Mouse (Mus musculus): Measurements from ENCODE around the gene Vps13a. TPM values are rescaled to one million over a fixed set of nuclear protein-coding genes. Genes with fewer than 3 reads are reported as not detected.
A peak's percentile ranks its signal among the peaks of the same experiment; 100 is the strongest.

The Vps13a gene
- total RNA-seq, 1 experiment from 2014 or later: 109 TPM

DNA sequence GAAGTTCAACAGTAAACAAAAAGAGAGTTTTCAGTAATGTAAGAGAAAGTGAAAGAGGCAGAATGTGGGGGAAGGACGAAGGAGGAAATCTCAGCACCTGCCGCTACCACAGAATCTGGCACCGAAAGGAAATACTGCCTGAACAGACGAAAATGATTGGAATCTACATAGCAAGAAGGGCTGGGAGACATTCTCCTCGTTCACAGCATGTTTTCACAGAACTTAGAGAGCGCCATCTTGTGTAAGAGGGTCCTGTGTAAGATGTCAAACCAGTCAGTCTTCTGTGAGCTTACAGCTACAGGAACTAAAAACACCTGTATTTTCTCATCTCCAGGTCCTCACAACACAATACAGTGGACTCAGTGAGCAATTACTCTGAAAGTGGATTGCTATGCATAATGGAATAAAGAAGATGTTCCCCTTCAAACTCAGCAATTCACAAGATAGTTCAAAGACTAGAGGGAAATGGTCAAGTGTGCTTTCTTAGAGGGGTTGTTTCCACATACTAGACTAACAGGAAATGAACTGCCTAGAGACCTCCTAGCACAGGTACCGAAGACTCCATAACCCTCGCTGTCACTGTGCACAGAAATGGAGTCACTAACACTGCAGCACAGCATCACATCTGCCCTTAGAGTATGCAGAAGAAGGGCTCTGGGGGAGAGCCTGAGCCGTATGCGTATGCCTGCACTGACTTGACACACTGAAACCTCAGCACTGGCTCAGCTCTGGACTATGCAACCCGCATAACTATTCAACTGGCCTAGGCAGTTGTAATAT, 7.3 kb downstream of the Vps13a start:
- ATAC-seq (replicated peaks; ENCODE audit: low read depth, poor library complexity, severe bottlenecking): peak; percentile 39

DNA sequence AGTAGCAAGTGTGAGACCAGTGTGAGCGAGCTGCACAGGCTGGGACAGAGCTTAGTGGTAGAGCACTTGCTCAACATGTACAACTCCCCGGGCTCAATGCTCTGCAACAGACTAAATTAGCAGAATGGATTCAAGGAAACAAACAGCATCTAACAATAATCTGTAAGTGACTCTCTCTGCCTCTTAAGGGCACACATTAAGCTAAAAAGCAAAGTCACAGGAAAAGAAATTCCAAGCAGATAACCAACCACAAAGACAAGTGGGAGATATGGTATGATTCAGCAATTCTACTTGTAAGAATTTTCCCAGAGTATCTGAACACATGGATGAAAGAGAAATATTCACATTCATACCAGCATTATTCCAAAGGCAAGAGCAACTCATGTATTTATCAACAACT, 13.3 kb downstream of the Vps13a start:
- peak; percentile 60 for ATAC-seq (replicated peaks; ENCODE audit: low read depth, poor library complexity, severe bottlenecking)

DNA sequence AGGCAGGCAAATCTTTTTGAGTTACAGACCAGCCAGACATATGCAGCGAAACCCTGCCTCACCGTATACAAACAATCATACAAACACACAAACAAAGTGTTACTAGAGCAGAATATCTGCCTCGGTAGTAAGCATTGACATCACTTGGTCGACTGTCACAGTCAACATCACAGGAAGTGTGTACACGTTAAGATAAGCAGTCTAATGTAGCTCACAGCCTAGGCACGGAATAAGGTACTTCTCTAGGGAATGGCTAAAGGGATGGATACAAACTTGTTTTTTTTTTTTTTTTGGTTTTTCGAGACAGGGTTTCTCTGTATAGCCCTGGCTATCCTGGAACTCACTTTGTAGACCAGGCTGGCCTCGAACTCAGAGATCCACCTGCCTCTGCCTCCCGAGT, 23.3 kb downstream of the Vps13a start:
- ATAC-seq (replicated peaks; ENCODE audit: low read depth, poor library complexity, severe bottlenecking): peak; percentile 88

DNA sequence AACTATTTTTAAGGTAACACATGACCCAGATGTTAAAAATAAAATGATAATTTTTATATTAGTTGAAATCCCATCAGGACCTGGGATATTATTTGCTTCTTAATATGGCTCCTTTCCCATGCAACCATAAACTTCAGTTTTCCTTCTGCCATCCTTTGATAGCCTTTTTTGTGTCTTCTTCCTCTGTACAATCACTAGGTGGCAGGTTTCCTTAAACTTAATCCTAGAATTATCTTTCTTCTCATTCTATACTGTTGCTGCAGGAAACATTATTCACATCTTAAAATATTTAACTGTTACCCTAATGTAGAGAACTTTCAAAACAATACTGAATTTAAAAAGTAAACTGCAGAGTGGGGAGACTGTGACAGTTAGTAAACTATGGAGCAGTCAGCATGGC, 24.9 kb downstream of the Vps13a start:
- ATAC-seq (replicated peaks; ENCODE audit: low read depth, poor library complexity, severe bottlenecking): no peak

DNA sequence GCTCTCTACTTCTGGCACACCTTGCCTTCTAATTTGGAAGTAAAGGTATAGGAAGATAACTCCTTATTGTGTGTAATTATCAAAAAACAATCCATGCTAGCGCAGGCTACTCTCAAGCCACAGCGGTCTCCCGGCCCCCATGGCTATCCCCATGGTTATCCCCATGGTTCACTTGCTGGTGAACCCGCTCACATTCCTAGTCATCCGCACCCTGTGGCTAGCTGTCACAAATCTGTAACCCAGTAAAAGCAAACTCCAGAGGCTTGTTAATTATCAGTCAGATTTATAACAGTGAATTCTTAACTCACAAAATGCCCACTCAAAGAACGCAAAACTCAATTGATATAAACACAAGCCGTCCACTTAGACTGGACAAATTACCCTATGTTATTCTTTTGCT, 25.5 kb downstream of the Vps13a start:
- no peak for ATAC-seq (replicated peaks; ENCODE audit: low read depth, poor library complexity, severe bottlenecking)

DNA sequence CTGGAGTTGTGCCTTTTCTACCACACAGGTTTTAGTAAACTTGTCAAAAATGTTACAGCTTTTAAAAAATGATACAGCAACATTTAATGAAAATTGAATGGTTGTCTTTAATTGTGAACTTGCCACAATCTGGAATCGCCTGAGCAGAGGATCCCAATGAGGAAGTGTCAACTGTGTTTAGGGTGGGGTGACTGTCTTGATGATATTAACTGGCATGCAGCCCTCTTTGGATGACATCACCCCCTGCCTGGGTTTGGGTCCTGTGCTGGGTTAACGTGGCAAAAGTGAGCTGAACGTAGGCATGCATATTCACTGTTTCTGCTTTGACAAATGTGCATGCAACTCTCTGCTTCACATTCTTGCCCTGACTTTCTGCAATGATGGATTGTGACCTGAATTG, 27.6 kb downstream of the Vps13a start:
- ATAC-seq (replicated peaks; ENCODE audit: low read depth, poor library complexity, severe bottlenecking): no peak

DNA sequence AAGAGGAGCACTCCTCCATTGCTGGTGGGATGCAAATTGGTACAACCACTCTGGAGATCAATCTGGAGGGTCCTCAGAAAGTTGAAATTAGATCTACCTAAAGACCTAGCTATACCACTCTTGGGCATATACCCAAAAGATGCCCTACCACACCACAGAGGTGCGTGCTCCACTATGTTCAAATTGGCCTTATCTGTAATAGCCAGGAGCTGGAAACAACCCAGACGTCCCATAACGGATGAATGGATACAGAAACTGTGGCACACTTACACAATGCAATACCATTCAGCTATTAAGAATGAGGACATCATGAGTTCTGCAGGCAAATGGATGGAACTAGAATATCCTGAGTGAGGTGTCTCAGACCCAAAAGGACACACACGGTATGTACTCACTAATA, 43.9 kb downstream of the Vps13a start:
- no peak for ATAC-seq (replicated peaks; ENCODE audit: low read depth, poor library complexity, severe bottlenecking)

DNA sequence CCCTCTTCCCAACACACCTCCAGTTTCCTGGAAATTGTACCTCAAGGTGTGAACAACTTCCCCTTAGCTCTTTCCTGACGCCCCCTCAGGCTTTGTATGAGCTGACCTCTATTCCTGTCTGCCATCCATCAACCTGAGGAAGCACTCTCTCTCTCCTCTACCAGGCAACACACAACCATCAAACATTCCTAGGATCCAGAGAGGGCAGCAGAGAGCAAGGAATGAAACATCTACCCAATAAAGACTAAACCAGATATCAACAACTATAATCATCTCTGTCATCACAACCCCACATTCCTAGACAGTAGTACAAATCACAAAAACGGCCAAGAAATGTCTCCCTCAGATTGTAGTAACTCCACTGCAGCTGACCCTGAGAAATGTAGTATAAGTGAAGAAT, 52.0 kb downstream of the Vps13a start:
- no peak for ATAC-seq (replicated peaks; ENCODE audit: low read depth, poor library complexity, severe bottlenecking)

DNA sequence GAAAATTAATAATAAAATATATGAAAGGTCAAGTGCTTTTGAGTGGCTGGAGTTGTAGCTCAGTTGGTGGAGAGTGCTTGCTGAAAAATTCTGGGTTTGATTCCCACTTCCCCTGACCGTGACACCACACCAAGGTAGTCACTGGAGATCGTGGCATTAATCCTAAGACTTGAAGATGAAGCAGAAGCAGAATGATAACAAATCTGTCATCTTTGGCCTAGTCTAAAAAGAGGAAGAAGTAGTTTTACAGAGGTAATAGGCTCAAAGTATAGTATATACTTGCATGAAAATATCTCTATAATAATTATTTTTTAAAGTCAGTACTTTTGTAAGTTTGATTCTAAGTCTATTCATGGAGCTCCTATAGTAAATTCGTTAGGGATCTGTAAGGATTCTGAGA, 65.5 kb downstream of the Vps13a start:
- ATAC-seq (replicated peaks; ENCODE audit: low read depth, poor library complexity, severe bottlenecking): no peak

DNA sequence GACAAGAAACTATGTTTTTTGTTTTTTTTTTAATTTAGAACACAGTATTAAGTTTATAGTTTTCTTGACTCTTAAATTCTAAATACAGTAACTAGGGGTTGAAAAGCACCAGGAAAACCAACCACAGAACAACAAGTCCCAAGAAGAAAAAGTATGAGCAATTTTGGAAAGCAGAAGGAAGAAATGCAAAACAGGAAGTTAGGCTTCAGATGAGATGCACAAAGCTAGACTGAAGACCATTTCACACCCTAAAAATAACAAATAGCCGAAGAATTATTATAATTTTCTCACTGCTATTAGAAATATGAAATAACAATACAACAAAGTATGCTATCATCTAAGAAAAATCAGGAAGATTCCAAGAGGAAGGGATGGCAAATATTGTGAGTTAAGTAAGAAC, 78.9 kb downstream of the Vps13a start:
- no peak for ATAC-seq (replicated peaks; ENCODE audit: low read depth, poor library complexity, severe bottlenecking)

DNA sequence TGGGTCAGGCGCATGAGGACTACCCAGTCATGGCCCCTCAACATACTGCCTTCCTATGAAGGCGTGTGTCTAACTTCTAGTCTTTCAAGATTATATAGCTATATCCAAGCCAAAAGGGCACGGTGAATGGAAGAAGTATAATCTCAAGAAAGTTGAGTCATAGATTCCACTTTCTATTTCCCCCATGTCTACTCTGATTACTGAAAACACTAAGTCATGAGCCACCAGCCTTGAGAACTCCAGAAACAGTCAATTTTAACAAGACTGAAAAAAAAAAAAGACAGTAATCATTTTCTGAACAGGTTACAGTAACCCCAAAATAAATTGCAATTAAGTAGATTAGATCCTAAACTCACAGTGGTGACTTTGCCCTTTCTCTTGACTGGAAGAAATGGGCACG, 95.8 kb downstream of the Vps13a start:
- no peak for ATAC-seq (replicated peaks; ENCODE audit: low read depth, poor library complexity, severe bottlenecking)

DNA sequence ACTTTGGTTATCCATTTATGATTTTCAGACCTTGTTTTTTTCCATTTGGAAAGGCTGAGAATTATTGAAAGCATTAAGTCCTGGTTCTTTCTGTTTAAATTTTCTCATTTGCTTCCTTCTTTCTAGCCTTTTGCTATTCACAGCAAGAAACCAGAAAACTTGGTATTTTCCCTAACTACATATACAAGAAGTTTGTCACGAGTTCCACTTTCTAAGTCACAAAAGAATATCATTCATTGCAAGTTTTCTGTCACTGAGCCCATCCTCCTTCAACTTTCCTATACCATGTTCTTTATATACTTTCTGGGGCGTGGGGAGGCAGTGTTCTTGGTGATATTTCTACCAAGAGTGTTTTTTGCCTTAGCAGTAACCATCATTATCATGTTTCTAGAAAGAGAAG, 96.5 kb downstream of the Vps13a start:
- no peak for ATAC-seq (replicated peaks; ENCODE audit: low read depth, poor library complexity, severe bottlenecking)

DNA sequence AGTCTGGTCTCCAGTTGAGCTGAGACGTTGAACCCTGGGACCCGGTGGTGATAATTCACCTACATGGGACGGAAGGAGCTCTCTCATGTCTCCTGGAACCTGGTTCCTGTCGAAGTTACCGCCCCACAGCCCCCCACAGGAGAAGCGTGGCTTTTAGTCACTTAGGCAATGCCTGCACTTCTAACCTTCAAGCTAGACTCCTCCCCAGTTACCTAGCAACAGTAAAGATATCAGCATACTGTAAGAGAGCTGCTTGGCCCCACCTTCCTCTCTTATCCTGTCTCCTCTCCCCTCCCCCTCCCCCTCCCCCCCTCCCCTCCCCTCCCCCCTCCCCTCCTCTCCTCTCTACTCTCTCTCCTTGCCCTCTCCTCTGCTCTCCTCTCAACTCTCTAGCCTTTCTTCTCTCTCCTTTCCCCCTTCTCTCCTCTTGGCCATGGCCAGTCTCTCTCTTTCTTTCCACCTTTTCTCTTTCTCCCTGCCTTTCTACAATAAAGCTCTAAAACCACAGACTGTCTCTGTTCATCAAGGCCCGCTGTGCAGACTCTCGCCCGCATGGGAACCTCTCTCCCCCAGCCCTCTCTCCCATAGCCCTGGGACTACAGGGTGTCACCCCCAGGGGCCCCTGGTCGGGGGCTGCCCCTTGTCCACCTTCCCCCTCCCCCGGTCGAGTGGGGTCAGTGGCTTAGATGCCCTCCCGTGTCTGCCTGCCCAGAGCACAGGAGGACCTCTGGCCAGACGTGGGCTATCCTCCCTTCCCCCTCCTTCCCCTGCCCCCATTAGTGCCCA, 154.9 kb downstream of the Vps13a start:
- ATAC-seq (replicated peaks; ENCODE audit: low read depth, poor library complexity, severe bottlenecking): peak; percentile 69; the same call in 1 of the 2 replicates

DNA sequence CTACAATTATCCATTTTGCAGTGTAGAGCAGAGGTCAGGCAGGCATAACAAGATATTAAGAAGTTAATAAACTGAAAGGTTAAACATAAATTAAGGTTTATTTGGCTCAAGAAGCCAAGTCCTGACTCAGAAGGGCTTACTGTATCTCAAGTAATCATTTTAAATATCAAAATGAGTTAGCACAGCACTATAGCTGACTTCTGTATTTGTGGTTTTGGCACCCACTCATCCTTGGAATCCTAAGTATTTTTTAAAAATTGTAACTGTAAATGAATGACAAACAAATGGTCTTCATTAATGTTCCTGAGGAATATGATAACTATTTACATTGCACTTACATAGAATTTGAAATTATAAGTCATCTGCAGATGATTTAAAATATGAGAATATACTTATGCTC, 155.7 kb downstream of the Vps13a start:
- ATAC-seq (replicated peaks; ENCODE audit: low read depth, poor library complexity, severe bottlenecking): no peak

DNA sequence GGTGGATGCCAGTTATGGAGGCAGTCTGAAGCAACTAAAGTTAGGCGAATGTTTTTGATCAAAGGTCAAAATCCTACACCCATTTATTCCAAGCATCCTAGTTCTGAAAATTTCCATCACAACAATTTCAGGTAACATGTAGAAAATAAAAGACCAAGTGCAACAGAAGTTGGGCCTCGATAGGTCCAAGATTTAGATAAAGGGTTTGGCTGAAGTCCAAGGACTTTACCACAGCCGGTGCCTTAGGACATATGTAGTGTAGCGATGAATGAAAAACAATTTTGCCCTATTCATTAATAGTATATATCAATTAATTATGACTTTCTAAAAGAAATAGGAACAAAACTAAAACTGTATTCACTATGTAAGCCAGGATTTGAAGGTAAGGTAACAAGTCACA, 157.6 kb downstream of the Vps13a start:
- ATAC-seq (replicated peaks; ENCODE audit: low read depth, poor library complexity, severe bottlenecking): no peak

DNA sequence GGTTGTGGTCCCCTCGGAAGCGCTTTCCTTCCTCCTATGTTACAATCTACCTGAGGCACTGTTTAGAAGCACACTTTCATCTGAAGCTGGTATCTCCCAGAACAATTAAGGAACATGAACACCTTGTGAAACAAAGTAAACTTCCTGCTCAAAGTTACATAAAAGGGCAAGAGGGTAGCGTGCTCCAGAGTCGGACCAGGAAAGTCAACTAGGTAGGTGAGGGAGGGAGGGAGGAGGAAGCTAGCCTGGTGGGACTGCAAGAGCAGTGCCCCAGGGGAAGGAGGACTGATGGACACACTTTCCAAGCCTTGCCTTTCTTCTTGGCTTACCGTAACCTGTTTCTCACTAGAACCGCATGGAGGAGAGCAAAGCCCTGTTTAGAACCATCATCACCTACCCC, 173.1 kb downstream of the Vps13a start:
- ATAC-seq (replicated peaks; ENCODE audit: low read depth, poor library complexity, severe bottlenecking): no peak

DNA sequence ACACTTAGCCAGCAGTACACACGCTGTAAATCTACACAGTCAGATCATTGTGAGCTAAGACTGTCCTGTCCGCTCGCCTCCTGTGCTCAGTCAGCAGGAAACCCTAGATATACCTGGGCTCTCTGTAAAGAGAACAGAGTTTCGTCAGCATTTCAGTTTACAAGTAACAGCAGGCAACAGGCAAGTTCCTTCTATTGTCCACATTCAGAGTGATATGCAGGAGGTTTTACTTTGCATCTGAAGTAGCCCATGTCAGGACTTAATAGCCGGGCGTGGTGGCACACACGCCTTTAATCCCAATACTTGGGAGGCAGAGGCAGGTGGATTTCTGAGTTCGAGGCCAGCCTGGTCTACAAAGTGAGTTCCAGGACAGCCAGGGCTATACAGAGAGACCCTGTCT, 178.7 kb downstream of the Vps13a start:
- ATAC-seq (replicated peaks; ENCODE audit: low read depth, poor library complexity, severe bottlenecking): no peak

DNA sequence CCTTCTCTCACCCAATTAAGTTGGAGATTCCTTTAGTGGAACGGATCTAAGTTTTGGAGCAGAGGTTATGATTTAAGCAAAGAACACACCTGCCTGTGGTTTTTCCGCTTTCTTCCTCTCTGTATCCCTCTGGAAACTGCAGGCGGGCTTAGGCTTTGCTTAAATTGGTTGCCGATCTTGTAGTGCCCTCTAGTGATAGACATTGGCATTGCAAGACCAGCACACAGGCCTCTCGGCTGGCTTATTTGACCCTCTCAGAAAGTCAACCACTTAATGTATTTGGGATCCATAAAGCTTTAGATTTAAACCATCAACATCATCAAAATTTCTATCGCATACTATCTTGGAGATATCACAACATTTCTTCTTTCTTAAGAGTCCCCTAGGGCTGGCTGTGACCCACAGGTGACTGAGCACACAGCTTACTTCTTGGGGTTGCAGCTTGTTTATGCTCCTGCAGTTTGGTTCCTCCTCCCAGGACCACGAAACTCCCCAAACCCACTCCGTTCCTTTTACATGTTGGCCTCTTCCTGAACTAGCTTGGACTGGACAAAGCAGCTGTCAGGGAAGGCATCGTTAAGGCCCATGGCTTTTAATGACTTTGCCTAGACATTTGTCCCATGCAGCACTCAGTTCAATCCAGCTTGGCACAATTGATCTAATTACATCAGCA, 181.3 kb downstream of the Vps13a start:
- peak; percentile 84 for ATAC-seq (replicated peaks; ENCODE audit: low read depth, poor library complexity, severe bottlenecking)

DNA sequence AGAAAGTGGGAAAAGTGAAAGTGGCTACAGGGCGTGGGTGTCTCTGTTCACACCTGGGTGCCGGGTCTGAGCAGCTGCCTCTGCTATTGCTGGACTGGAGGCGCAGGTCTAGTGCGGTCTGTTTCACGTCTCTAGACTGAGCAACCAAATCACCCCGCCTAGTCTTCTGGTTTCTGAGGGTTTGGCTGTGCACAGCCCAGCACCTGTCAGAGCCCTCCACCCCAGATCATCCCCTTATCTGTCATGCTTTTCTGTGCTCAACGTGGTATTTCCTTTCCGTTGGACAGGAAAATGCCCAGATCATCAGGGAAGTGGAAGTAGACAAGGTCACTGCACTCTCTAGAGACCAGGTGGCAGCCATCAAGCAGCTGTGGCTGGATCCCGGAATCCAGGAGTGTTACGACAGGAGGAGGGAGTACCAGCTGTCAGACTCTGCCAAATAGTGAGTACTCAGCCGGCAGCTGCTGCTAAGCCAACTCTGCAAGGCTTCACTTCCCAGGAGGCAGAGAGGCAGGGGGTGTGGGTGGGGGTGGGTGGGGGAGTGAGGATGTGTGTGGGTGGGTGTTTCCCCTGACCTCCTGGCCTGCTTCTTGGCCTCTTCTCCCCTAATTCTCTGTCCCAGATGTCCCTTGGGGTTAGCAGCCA, 182.0 kb downstream of the Vps13a start:
- ATAC-seq (replicated peaks; ENCODE audit: low read depth, poor library complexity, severe bottlenecking): peak; percentile 45; the same call in 1 of the 2 replicates

DNA sequence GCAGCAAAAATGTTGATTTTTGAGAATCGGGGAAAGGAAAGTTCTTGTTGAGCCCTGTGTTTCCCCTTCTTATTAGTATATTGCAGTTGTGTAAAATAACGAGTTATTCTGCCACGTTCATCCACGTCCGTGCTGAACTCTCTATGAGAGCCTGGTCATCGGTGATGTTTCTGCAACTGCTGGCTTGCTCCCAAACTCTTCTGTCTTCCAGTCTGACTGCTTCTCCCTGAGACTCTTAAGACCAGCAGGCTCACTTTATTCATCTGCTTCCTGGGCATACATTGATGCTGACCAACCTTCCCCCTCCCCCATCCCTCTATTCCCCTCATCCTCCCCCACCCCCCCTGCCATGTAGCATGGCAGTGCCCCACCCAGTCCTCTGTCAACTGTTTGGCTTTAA, 183.5 kb downstream of the Vps13a start:
- no peak for ATAC-seq (replicated peaks; ENCODE audit: low read depth, poor library complexity, severe bottlenecking)

DNA sequence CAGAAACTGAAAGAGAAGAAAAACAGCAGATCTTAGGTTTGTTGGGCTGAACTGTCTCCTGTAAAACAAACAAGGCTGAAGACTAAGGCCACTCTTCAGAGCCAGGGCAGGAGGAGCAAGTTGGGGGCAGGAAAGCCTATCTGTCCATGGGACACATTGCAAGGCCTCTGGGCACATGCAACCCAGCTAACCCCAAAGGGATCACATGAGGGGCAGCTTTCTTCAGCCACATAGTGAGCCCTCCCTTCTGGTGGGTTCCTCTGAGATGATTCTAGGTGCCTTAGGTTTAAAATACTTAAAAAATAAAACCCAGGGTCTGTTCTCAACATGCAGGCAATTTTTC, 186.8 kb downstream of the Vps13a start:
- ATAC-seq (replicated peaks; ENCODE audit: low read depth, poor library complexity, severe bottlenecking): no peak
